Mouse (Mus musculus): Measurements from ENCODE around the gene Sec61g. TPM values are rescaled to one million over a fixed set of nuclear protein-coding genes. Genes with fewer than 3 reads are reported as not detected.
A peak's percentile ranks its signal among the peaks of the same experiment; 100 is the strongest.
"Not testable (repeated sequence)": the region's sequence is repeated elsewhere in the genome, so short reads cannot be mapped to it uniquely, and the experiment has no call there.

The Sec61g gene
- total RNA-seq (2021): 1 to 10 TPM; 6.4 to 8.7 TPM
- long read RNA-seq, experiment 1, transcript Sec61g-203 (4 exons, 1,862 nt): major isoform, 73 of 83 reads
- long read RNA-seq, experiment 1, partial matches to known transcripts: 0 of 83 reads
- long read RNA-seq, experiment 1, other reads (novel, unspliced or antisense): 5 of 83 reads
- long read RNA-seq, experiment 2, transcript Sec61g-203 (4 exons, 1,862 nt): major isoform, 58 of 66 reads
- long read RNA-seq, experiment 2, partial matches to known transcripts: 3 of 66 reads
- long read RNA-seq, experiment 2, other reads (novel, unspliced or antisense): 1 of 66 reads

- peak; percentile 94 to 96 for DNase-seq (ENCODE audit: low spot score in 2 of 2)
- intact Hi-C loops (cut with DNase I): no loop called here
Observed at GRCm38 (mm10) chr11:16508052-16508654, at the start of gene Sec61g. Sec61g (minus strand) TSS chr11:16508484.

- intact Hi-C loops (cut with DNase I): no loop called here
- no peak for DNase-seq (ENCODE audit: low spot score in 2 of 2)
Observed at GRCm38 (mm10) chr11:16546421-16547163, 38.3 kb upstream of the Sec61g start.

- intact Hi-C loops (cut with DNase I): loop anchor here (10.0 kb wide), 1 partner anchor 217 kb away; the partner anchor contains the start of gene Egfr
Observed at GRCm38 (mm10) chr11:16537379-16537778, 29.1 kb upstream of the Sec61g start.

DNA sequence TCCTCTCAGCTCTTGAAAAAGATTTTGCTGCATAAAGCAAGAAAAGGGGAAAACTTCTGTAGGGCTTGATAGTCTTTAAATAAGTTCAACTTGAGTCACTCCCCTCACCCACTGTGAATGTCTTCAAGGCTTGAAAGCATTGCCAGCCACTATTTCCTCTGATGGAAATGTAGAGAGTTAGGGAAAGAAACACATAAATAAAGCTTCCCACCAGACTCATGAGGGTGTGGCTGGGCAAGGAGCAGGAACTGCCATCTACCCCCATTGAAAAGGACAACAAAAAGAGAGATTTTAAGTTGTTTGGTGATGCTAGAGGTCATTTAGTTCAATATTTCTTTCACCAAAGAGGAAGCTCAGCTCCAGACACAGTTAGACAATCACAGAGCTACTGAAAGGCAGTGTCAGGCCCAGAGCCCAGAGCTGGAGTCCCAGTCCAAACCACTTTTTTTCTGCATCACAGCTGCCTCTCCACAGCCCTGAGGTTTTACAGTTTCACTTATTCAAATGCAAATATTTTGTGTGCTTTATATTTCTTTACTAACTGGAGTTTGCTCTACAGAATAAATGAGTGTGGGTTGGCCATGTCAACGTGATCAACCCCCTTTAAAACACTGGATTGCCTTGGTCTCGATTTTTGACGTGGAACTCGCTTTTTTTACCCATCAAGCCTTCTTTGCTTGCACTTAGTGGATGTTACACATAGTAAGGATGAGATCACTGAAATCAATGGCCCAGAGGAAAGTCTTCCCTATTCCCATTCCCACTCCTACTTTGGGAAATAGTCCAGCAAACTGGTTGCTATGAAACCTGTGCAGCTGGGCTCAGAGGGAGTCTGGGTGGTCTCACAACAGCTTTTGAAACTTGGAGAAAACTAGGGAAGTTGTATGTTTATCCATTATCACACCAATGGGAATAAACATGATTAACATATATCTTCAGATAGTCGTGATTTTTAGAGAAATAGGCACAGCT is 26.6 kb upstream of the Sec61g start:
- no peak for DNase-seq (ENCODE audit: low spot score in 2 of 2)
- intact Hi-C loops (cut with DNase I): loop anchor here (10.0 kb wide), 1 partner anchor 220 kb away; the partner anchor contains the start of gene Egfr

More at GRCm38 (mm10) chr11:16537379-16537778, 29.1 kb upstream of the Sec61g start:
- DNase-seq (ENCODE audit: low spot score in 2 of 2): no peak

DNA sequence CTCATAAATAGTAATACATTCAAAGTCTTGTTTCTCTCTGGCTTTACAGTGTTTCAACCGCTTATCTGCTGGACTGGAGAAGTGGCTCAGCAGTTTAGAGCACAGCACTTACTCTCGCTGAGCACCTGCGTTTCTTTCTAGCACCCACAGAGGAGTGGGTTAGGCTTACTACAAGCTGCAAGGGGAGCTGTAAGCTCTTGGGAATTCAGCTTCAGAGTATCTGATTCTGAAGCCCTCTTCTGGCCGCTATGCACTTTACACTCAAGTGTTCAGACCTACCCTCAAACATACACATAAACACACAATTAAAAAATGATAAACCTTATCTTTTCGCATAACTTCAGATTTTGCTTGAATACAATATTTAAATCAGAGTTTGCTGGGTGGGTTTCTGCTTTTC is 24.6 kb upstream of the Sec61g start:
- intact Hi-C loops (cut with DNase I): loop anchor here (10.0 kb wide), 1 partner anchor 222 kb away; the partner anchor contains the start of gene Egfr
- DNase-seq (ENCODE audit: low spot score in 2 of 2): no peak

DNA sequence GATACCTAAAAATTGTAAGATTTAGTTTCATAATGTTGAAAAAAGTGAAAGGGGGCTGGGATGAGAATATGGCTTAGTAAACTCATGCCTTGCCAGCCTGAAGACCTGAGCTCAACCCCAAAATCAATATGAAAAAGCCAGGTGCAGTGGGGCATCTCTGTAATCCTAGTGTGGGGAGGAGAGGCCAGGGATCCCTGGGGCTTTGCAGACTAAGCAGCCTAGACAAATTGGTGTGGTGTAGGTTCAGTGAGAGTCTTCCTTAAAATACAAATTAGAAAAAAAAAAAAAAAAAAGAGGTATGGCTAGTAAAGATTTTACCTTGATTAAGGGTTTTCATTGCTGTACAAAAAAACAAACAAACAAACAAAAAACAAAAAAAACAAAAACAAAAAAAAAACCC is 20.6 kb upstream of the Sec61g start:
- intact Hi-C loops (cut with DNase I): loop anchor here (10.0 kb wide), 1 partner anchor 346 kb away; no protein-coding TSS in a partner anchor
- no peak for DNase-seq (ENCODE audit: low spot score in 2 of 2)

- intact Hi-C loops (cut with DNase I): loop anchor here (10.0 kb wide), 1 partner anchor 346 kb away; no protein-coding TSS in a partner anchor
- DNase-seq (ENCODE audit: low spot score in 2 of 2): no peak
Observed at GRCm38 (mm10) chr11:16528391-16528790, 20.1 kb upstream of the Sec61g start.

DNA sequence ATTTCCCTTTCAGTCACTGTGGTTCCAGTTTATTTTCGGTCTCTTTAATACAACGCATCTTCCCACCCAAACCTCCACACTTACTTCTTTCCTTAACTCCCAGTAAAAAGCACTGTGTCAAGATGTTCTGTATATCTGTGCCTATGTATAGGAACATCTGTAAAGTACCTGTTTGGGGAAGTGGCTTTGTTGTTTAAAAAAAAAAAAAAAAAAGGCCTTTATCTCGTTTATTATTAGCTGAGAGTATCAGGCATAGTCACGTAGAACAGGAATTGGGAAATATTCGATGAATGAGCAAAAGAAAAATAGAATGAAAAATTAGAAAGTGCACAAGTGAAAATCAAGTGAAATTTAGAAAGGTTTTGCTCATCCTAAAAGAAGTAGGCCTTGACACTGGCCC is 19.5 kb upstream of the Sec61g start:
- no peak for DNase-seq (ENCODE audit: low spot score in 2 of 2)
- intact Hi-C loops (cut with DNase I): loop anchor here (10.0 kb wide), 1 partner anchor 347 kb away; no protein-coding TSS in a partner anchor

DNA sequence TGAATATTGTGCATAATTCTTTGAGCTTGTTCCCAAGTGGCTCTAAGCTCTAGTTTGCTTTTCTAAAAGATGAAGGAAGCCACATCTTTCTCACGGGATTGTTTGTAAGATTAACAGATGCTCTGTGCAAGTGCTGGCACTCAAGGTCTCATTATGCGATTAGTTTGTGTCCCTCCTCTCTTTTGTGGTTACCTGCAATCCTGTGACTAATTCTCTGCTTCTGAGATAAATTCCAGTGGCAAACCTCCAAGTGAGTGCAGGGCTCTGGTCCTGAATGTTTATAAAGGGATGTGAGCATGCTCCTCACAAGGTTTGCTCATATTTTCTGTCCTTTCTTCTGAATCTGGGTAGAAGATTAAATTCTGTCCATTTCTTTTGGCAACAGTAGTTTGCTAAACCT is 18.2 kb upstream of the Sec61g start:
- DNase-seq (ENCODE audit: low spot score in 2 of 2): no peak
- intact Hi-C loops (cut with DNase I): loop anchor here (10.0 kb wide), 1 partner anchor 348 kb away; no protein-coding TSS in a partner anchor

GRCm38 (mm10) chr11:16525724-16526123 is 17.4 kb upstream of the Sec61g start:
- intact Hi-C loops (cut with DNase I): loop anchor here (1.0 to 10.0 kb wide), 2 partner anchors 349 to 423 kb away; no protein-coding TSS in a partner anchor
- DNase-seq (ENCODE audit: low spot score in 2 of 2): no peak

- peak; percentile 59 to 81 for DNase-seq (ENCODE audit: low spot score in 2 of 2)
- intact Hi-C loops (cut with DNase I): loop anchor here (1.0 to 10.0 kb wide), 2 partner anchors 350 to 423 kb away; no protein-coding TSS in a partner anchor
Observed at GRCm38 (mm10) chr11:16524917-16525640, 16.8 kb upstream of the Sec61g start.

- DNase-seq (ENCODE audit: low spot score in 2 of 2); intact Hi-C loops (cut with DNase I): not testable (repeated sequence)
Observed at GRCm38 (mm10) chr11:16515081-16515480, 6.8 kb upstream of the Sec61g start.

DNA sequence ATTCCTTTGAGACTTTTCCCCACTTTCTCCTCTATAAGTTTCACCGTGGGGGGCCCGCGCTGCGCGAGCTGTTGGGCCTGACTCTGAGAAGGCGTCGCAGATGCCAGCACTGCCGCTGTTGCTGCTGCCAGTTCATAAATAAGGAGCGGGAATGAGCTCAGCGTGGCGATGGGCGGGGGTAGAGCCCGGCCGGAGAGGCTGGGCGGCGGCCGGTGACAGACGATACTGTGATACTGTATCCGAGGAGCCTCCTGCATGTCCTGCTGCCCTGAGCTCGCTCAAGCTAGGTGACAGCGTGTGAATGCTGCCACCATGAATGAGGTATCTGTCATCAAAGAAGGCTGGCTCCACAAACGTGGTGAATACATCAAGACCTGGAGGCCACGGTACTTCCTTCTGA is 5.9 kb upstream of the Sec61g start:
- intact Hi-C loops (cut with DNase I); DNase-seq (ENCODE audit: low spot score in 2 of 2): not testable (repeated sequence)

- intact Hi-C loops (cut with DNase I): no loop called here
- no peak for DNase-seq (ENCODE audit: low spot score in 2 of 2)
Observed at GRCm38 (mm10) chr11:16507385-16508051, 766 bp downstream of the Sec61g start.

DNA sequence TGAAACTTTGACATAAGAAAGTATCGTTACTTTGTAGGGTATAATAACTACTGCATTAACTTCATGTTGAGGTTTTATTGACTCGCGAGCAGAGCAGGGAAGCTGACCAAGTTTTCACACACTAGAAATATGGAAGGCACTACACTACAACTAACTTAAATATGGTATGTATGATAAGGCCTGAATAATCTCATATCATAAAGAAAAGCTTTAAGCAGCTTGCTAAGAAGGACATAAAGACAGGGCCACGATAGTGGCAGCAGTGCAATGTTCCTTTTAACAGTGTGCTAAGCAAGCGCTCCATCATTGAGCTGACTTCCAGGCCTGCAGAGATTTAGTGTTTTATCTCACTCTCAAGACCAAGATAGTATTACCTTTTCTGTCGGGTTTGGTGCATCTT is 2.3 kb downstream of the Sec61g start:
- intact Hi-C loops (cut with DNase I): no loop called here

DNA sequence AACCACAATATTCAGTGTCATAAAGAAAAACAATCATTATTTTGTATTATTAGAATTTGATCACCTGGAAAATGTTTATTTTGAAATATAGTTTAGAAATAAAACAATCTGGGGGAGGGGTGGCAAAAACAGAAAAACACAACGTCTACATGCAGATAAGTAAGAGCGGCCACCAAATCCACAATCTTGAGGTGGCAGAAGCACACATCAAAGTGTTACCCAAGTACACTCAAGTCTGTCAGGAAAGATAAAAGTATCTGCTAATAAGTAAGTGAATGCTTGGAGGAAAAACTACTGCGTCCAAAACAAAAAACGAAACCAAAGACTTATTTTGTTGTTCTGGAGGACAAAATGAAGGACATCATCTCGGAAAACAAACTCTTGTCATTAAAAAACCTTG is 5.1 kb downstream of the Sec61g start:
- intact Hi-C loops (cut with DNase I): no loop called here
- no peak for DNase-seq (ENCODE audit: low spot score in 2 of 2)

More for the DNA sequence above, 2.3 kb downstream of the Sec61g start:
- DNase-seq (ENCODE audit: low spot score in 2 of 2): no peak

GRCm38 (mm10) chr11:16502744-16503143 is 5.5 kb downstream of the Sec61g start:
- intact Hi-C loops (cut with DNase I): no loop called here
- no peak for DNase-seq (ENCODE audit: low spot score in 2 of 2)

All from left cerebral cortex, postnatal 14 days (tissue).